Mouse (Mus musculus) stomach, embryonic 16.5 days (tissue): ENCODE data around the gene Gpx4. TPM values are rescaled to one million over a fixed set of nuclear protein-coding genes. Genes with fewer than 3 reads are reported as not detected.
"Not testable (repeated sequence)": the region's sequence is repeated elsewhere in the genome, so short reads cannot be mapped to it uniquely, and the experiment has no call there.

Experiments
- ATAC-seq: fragments of 200-750 bp; cut with Nextera tagmentation; 2 replicates; pipeline ENCODE4 v1.8.0; 2017; ENCODE audit warnings: moderate number of reproducible peaks, moderate TSS enrichment; ENCODE audit not compliant: insufficient read depth, low FRiP score
- H3K27ac ChIP-seq: fragments of 300-500 bp; sonication (generic); 2 replicates; pipeline ENCODE4 v1.5.1; 2014; ENCODE audit warnings: low read length
- H3K27me3 ChIP-seq: fragments of 300-500 bp; sonication (generic); 2 replicates; pipeline ENCODE4 v1.6.1; 2014; ENCODE audit warnings: low read length, control low read depth, mixed read lengths; ENCODE audit not compliant: control insufficient read depth, insufficient read depth
- H3K36me3 ChIP-seq: fragments of 300-500 bp; sonication (generic); 2 replicates; pipeline ENCODE4 v1.6.1; 2014; ENCODE audit warnings: low read length; ENCODE audit not compliant: control insufficient read depth, insufficient read depth
- H3K4me1 ChIP-seq: fragments of 300-500 bp; sonication (generic); 2 replicates; pipeline ENCODE4 v1.6.1; 2014; ENCODE audit warnings: low read length, control low read depth, mixed read lengths; ENCODE audit not compliant: control insufficient read depth, insufficient read depth
- H3K4me2 ChIP-seq: fragments of 300-500 bp; sonication (generic); 2 replicates; pipeline ENCODE4 v1.6.1; 2014; ENCODE audit warnings: low read depth, low read length, mixed read lengths
- H3K4me3 ChIP-seq: fragments of 300-500 bp; sonication (generic); replicated peaks from 2 replicates; pipeline ENCODE4 v1.5.1; 2014; ENCODE audit warnings: mild to moderate bottlenecking, low read length
- H3K9ac ChIP-seq: fragments of 300-500 bp; sonication (generic); 2 replicates; pipeline ENCODE4 v1.6.1; 2014; ENCODE audit warnings: low read length
- H3K9me3 ChIP-seq: fragments of 300-500 bp; sonication (generic); replicated peaks from 2 replicates; pipeline ENCODE4 v1.6.1; 2016; ENCODE audit warnings: low read length, control low read depth; ENCODE audit not compliant: control insufficient read depth
- WGBS: fragments of 180-500 bp; shearing (Covaris S2); extraction: QIAGEN DNeasy Blood & Tissue Kit; methylation state at CpG from one replicate; pipeline ENCODE4 v1.1.7; 2014; 5-methylcytosine and 5-hydroxymethylcytosine counted together
- polyA plus RNA-seq: library from polyadenylated mRNA; unstranded; fragments of >200 nt; fragmentation: Nextera tagmentation; extraction: Ambion mirVana; gene quantifications from 2 replicates; pipeline ENCODE4 v1.2.1, GENCODE M21; 2015

Gpx4 gene
- polyA plus RNA-seq, 1 experiment from 2014 or later: 507 TPM

- ATAC-seq: no peak
- Histone ChIP-seq H3K9ac (peak overlapping the region; percentile 29; the same call in 1 of the 2 replicates), H3K4me3 (no peak overlapping the region), H3K9me3 (no peaks in the 10 kb centered on the region), H3K36me3 (peaks cover 27% of the 10 kb centered on the region), H3K27ac (0 out of 2 replicates have a peak overlapping the region, but pooled peaks have one; percentile 22), H3K4me2 (no peak overlapping the region), H3K27me3 (no peaks in the 10 kb centered on the region), H3K4me1 (peaks cover 35% of the 10 kb centered on the region)
- WGBS: 92% methylated on average over 5 of the region's 5 CpGs
Measured at GRCm38 (mm10) chr10:80035686-80036085, 11.3 kb upstream of the Gpx4 start.

DNA sequence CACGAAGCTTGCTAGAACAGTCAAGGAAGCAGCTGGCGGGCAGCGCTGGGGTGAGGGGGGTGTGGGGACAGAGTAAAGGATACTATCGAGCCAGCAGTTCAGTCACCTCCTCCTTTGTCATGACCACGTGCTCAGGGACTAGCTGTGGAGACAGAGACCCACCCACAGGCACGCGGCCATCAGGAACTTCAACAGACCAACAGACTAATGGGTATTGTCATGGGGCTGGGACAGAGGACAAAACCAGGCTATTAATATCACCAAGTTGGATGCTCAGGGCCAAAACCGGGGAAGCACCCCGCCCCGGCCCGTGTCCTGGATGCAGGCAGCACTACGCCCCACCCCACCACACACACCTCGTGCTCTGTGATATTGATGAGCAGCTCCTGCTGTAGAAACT lies 10.1 kb upstream of the Gpx4 start:
- H3K9ac ChIP-seq: no peak overlapping the region
- H3K9me3 ChIP-seq: no peaks in the 10 kb centered on the region
- H3K27ac ChIP-seq: no peak overlapping the region
- peaks cover 35% of the 10 kb centered on the region for H3K4me1 ChIP-seq
- no peak for ATAC-seq
- H3K4me3 ChIP-seq: no peak overlapping the region
- H3K27me3 ChIP-seq: no peaks in the 10 kb centered on the region
- H3K36me3 ChIP-seq: peaks cover 27% of the 10 kb centered on the region
- H3K4me2 ChIP-seq: no peak overlapping the region
- 89% methylated on average over 13 of the region's 13 CpGs for WGBS

DNA sequence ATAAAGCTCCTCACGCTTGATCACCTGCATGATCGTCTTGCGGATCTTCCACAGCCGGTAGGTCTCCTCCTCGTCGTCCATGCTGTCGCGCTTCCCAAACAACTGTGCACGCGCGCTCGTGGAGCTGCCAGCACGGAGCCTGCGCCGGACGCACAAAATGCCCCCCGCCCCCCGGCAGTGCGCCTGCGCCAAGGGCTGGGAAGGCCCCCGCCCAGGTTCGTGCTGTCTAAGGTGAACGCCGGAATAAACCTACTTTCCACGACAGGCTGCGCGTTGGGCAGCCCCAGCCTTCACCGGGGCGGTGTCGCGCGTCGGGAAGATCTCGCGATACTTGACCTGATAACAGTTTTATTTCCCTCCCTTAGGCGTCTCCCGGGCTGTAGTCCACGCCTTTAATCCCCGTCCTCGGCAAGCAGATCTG lies 7.4 kb upstream of the Gpx4 start, which contains the start of gene Polr2e:
Gene Polr2e, minus strand, starts transcription at position 237 of the 421 bp plus-strand sequence.
- Histone ChIP-seq H3K4me2 (peak within 1 kb of the TSS; percentile 71), H3K4me1 (peaks cover 14% of the 10 kb centered on the region), H3K36me3 (peaks cover 27% of the 10 kb centered on the region), H3K27ac (peak within 1 kb of the TSS; percentile 60), H3K9ac (peak within 1 kb of the TSS; percentile 79), H3K9me3 (no peaks in the 10 kb centered on the region), H3K4me3 (peak within 1 kb of the TSS; percentile 96), H3K27me3 (no peaks in the 10 kb centered on the region)
- peak; percentile 97 for ATAC-seq
- under 1% methylated on average over 40 of the region's 40 CpGs for WGBS

- 73% methylated on average over 8 of the region's 8 CpGs for WGBS
Measured at GRCm38 (mm10) chr10:80041409-80042060, 5.4 kb upstream of the Gpx4 start.

DNA sequence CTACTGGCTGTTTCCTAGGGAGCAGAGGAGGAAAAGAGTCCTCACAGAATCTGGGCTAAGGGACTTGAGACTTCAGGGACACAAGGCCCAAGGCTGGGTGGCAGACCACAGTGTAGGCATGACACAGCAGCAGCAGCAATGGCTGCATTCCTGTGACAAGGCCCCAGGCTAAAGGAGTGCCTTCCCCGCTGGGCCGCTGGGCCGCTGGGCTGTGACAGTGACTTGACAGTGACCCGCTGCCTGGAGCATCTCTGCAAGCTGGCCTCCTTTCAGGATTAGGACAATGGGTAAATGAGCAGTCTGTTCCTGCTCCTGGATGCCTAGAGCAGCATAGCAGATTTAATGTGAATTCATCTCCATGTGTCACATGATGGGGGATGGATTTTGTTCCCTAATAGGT lies 2.9 kb upstream of the Gpx4 start:
- no peak overlapping the region for H3K4me2 ChIP-seq
- WGBS: 74% methylated on average over 4 of the region's 4 CpGs
- H3K36me3 ChIP-seq: no peaks in the 10 kb centered on the region
- no peaks in the 10 kb centered on the region for H3K9me3 ChIP-seq
- H3K27me3 ChIP-seq: no peaks in the 10 kb centered on the region
- no peak overlapping the region for H3K9ac ChIP-seq
- no peak overlapping the region for H3K27ac ChIP-seq
- no peak overlapping the region for H3K4me3 ChIP-seq
- no peak for ATAC-seq
- H3K4me1 ChIP-seq: peaks cover 12% of the 10 kb centered on the region

More at GRCm38 (mm10) chr10:80041409-80042060, 5.4 kb upstream of the Gpx4 start:
- H3K9ac ChIP-seq, H3K9me3 ChIP-seq, H3K4me3 ChIP-seq, ATAC-seq, H3K4me2 ChIP-seq, H3K27ac ChIP-seq, H3K27me3 ChIP-seq: not testable (repeated sequence)
- peaks cover 14% of the 10 kb centered on the region for H3K36me3 ChIP-seq
- H3K4me1 ChIP-seq: peaks cover 14% of the 10 kb centered on the region

DNA sequence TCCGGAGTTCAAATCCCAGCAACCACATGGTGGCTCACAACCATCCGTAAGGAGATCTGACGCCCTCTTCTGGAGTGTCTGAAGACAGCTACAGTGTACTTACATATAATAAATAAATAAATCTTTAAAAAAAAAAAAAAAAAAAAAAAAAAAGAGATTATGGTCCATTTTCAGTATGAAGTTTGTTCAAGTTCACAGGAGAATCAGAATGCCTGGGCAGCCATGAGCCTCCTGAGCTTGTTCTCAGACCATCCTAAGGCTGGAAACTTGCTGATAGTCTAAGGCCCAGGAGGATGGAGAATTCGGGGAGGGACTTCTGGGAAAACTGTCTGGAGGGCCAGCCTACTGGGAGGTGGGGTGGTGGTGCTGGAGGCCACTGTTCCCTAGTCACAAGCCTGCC lies 1.6 kb upstream of the Gpx4 start:
- not testable (repeated sequence) for H3K9me3 ChIP-seq, H3K9ac ChIP-seq, H3K4me2 ChIP-seq, H3K36me3 ChIP-seq, H3K4me1 ChIP-seq, H3K27me3 ChIP-seq, H3K27ac ChIP-seq, H3K4me3 ChIP-seq, ATAC-seq
- 84% methylated on average over 2 of the region's 4 CpGs for WGBS

DNA sequence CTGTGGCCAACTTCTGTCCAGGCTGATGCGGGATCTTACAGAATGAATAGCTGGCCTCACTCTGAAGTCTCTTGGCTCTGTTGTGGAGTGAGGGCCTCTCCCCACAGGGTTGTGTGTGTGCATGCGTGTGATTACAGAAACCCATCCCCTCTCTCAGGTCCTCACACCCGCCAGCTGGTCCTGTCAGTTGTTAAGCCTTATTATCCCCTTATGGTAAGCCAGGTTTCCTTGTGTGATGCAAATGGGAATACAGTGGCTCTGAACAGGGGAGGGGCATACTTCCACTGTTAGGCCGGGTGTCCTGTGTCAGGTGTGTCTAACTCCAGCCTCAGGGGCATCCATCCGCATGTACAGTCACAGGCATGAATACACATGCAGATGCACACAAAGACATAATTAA lies 1.2 kb upstream of the Gpx4 start:
- Histone ChIP-seq H3K27ac (no peak overlapping the region), H3K4me1 (peaks cover 9% of the 10 kb centered on the region), H3K9me3 (no peaks in the 10 kb centered on the region), H3K4me2 (no peak overlapping the region), H3K4me3 (no peak overlapping the region), H3K9ac (no peak overlapping the region), H3K27me3 (no peaks in the 10 kb centered on the region), H3K36me3 (no peaks in the 10 kb centered on the region)
- ATAC-seq: no peak
- 82% methylated on average over 5 of the region's 5 CpGs for WGBS

DNA sequence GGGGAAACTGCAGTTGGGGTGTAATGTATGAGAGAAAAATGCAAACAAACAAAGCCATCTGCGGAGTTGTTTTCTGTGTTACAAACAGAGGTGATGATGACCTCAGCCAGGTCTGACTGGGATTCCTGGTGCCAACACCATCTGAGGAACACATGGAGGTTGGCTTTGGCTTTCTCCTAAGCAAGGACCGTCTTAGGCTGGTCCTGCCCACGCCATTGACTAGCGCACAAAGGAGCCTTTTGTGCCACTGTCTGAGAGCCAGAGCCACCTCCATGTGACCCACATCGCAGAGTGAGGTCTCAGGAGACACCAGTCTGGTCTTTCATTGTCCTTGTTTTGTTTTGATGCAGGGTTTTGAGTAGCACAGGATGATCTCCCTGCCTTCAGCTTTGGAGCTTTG lies 1.4 kb downstream of the Gpx4 start:
- H3K9ac ChIP-seq: no peak overlapping the region; the same call in 1 of the 2 replicates
- ATAC-seq: no peak
- H3K27me3 ChIP-seq: no peaks in the 10 kb centered on the region
- peaks cover 25% of the 10 kb centered on the region for H3K4me1 ChIP-seq
- H3K27ac ChIP-seq: peak overlapping the region; percentile 49; the same call in 1 of the 2 replicates
- WGBS: 29% methylated on average over 5 of the region's 5 CpGs
- H3K9me3 ChIP-seq: no peaks in the 10 kb centered on the region
- no peak overlapping the region for H3K4me3 ChIP-seq
- H3K36me3 ChIP-seq: no peaks in the 10 kb centered on the region
- no peak overlapping the region for H3K4me2 ChIP-seq

DNA sequence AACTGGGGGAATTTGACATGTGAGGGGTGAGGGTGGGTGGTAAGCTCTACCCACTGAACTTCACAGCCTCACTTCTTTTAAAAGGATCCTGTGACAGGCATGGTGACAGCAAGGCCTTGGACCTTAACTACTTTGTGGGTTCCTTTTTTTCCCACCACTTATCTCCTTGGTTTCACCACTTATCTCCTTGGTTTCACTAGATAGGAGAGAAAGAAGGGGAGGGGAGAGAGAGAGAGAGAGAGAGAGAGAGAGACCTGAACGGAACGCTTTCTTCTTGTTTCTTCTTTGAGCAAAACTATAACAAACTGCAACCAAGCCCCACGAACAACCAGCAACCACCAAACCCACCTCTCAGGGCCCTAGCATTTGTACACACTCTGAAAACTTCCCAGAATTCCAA lies 1.9 kb downstream of the Gpx4 start:
- H3K36me3 ChIP-seq: no peaks in the 10 kb centered on the region
- no peaks in the 10 kb centered on the region for H3K27me3 ChIP-seq
- 42% methylated on average over 3 of the region's 3 CpGs for WGBS
- H3K9ac ChIP-seq: no peak overlapping the region
- ATAC-seq: no peak
- H3K4me2 ChIP-seq: no peak overlapping the region
- no peaks in the 10 kb centered on the region for H3K9me3 ChIP-seq
- H3K4me3 ChIP-seq: no peak overlapping the region
- peaks cover 25% of the 10 kb centered on the region for H3K4me1 ChIP-seq
- H3K27ac ChIP-seq: no peak overlapping the region; the same call in 1 of the 2 replicates
